Mouse (Mus musculus): Measurements from ENCODE around the gene Mapt. TPM values are rescaled to one million over a fixed set of nuclear protein-coding genes. Genes with fewer than 3 reads are reported as not detected.

The Mapt gene
- total and polyA plus RNA-seq, 2 experiments, result 1.4 to 1.6 TPM

GRCm38 (mm10) chr11:104346931-104347330, 115.7 kb downstream of the Mapt start:
- TF ChIP-seq POLR2A (IDR thresholded peaks at IDR 0.05; ENCODE audit: extremely low read depth, insufficient read depth, low read length) (no peak), CTCF (IDR thresholded peaks at IDR 0.05; ENCODE audit: low read depth, low read length) (peak; percentile 31)
- no peak for DNase-seq (ENCODE audit: extremely low read depth, low read depth, low spot score)
- Histone ChIP-seq H3K36me3 (ENCODE audit: control insufficient read depth, insufficient read depth, low read length) (peaks cover 64% of the 10 kb centered on the region), H3K4me1 (ENCODE audit: control insufficient read depth, insufficient read depth, low read length) (no peaks in the 10 kb centered on the region), H3K27me3 (ENCODE audit: control insufficient read depth, insufficient read depth, low read length) (no peaks in the 10 kb centered on the region), H3K4me3 (ENCODE audit: insufficient read depth, low read depth, low read length) (no peak overlapping the region), H3K27ac (replicated peaks; ENCODE audit: insufficient read depth, low read depth, low read length) (no peak overlapping the region), H3K79me2 (ENCODE audit: control insufficient read depth, insufficient read depth, low read length) (no peaks in the 10 kb centered on the region; the same call in 1 of the 2 replicates), H3K9ac (ENCODE audit: low read depth, low read length) (no peak overlapping the region)
- WGBS, result 36% methylated on average over 3 of the region's 3 CpGs

GRCm38 (mm10) chr11:104361790-104362189, 130.6 kb downstream of the Mapt start:
- no peak overlapping the region for H3K27ac ChIP-seq (replicated peaks; ENCODE audit: insufficient read depth, low read depth, low read length)
- H3K4me3 ChIP-seq (ENCODE audit: insufficient read depth, low read depth, low read length), result no peak overlapping the region
- DNase-seq (ENCODE audit: extremely low read depth, low read depth, low spot score), result no peak
- no peaks in the 10 kb centered on the region for H3K27me3 ChIP-seq (ENCODE audit: control insufficient read depth, insufficient read depth, low read length)
- peaks cover 10% of the 10 kb centered on the region for H3K4me1 ChIP-seq (ENCODE audit: control insufficient read depth, insufficient read depth, low read length)
- H3K9ac ChIP-seq (ENCODE audit: low read depth, low read length), result no peak overlapping the region
- TF ChIP-seq CTCF (IDR thresholded peaks at IDR 0.05; ENCODE audit: low read depth, low read length) (no peak), POLR2A (IDR thresholded peaks at IDR 0.05; ENCODE audit: extremely low read depth, insufficient read depth, low read length) (no peak)
- H3K36me3 ChIP-seq (ENCODE audit: control insufficient read depth, insufficient read depth, low read length), result peaks cover 5% of the 10 kb centered on the region
- peaks cover 9% of the 10 kb centered on the region; the same call in 1 of the 2 replicates for H3K79me2 ChIP-seq (ENCODE audit: control insufficient read depth, insufficient read depth, low read length)
- 68% methylated on average over 2 of the region's 2 CpGs for WGBS

- Histone ChIP-seq H3K9ac (ENCODE audit: low read depth, low read length) (no peak overlapping the region), H3K4me3 (ENCODE audit: insufficient read depth, low read depth, low read length) (no peak overlapping the region), H3K4me1 (ENCODE audit: control insufficient read depth, insufficient read depth, low read length) (peaks cover 10% of the 10 kb centered on the region), H3K27ac (replicated peaks; ENCODE audit: insufficient read depth, low read depth, low read length) (no peak overlapping the region), H3K79me2 (ENCODE audit: control insufficient read depth, insufficient read depth, low read length) (peaks cover 9% of the 10 kb centered on the region; the same call in 1 of the 2 replicates), H3K27me3 (ENCODE audit: control insufficient read depth, insufficient read depth, low read length) (no peaks in the 10 kb centered on the region), H3K36me3 (ENCODE audit: control insufficient read depth, insufficient read depth, low read length) (peaks cover 10% of the 10 kb centered on the region)
- TF ChIP-seq CTCF (IDR thresholded peaks at IDR 0.05; ENCODE audit: low read depth, low read length), result no peak
- no peak for TF ChIP-seq POLR2A (IDR thresholded peaks at IDR 0.05; ENCODE audit: extremely low read depth, insufficient read depth, low read length)
- DNase-seq (ENCODE audit: extremely low read depth, low read depth, low spot score), result no peak
- 73% methylated on average over 1 of the region's 1 CpGs for WGBS
These were observed 131.5 kb downstream of the Mapt start for GRCm38 (mm10) chr11:104362704-104363103.

GRCm38 (mm10) chr11:104363823-104364600, 132.8 kb downstream of the Mapt start:
- Histone ChIP-seq H3K79me2 (ENCODE audit: control insufficient read depth, insufficient read depth, low read length) (peaks cover 7% of the 10 kb centered on the region; the same call in 1 of the 2 replicates), H3K9ac (ENCODE audit: low read depth, low read length) (no peak overlapping the region), H3K27ac (replicated peaks; ENCODE audit: insufficient read depth, low read depth, low read length) (no peak overlapping the region), H3K36me3 (ENCODE audit: control insufficient read depth, insufficient read depth, low read length) (peaks cover 20% of the 10 kb centered on the region), H3K4me3 (ENCODE audit: insufficient read depth, low read depth, low read length) (no peak overlapping the region), H3K4me1 (ENCODE audit: control insufficient read depth, insufficient read depth, low read length) (peaks cover 2% of the 10 kb centered on the region), H3K27me3 (ENCODE audit: control insufficient read depth, insufficient read depth, low read length) (no peaks in the 10 kb centered on the region)
- WGBS, result 58% methylated on average over 2 of the region's 2 CpGs
- peak; percentile 49 for DNase-seq (ENCODE audit: extremely low read depth, low read depth, low spot score)
- TF ChIP-seq POLR2A (IDR thresholded peaks at IDR 0.05; ENCODE audit: extremely low read depth, insufficient read depth, low read length) (no peak), CTCF (IDR thresholded peaks at IDR 0.05; ENCODE audit: low read depth, low read length) (no peak)

GRCm38 (mm10) chr11:104367486-104368190, 136.4 kb downstream of the Mapt start:
- H3K9ac ChIP-seq (ENCODE audit: low read depth, low read length), result no peak overlapping the region
- H3K4me3 ChIP-seq (ENCODE audit: insufficient read depth, low read depth, low read length), result no peak overlapping the region
- no peak overlapping the region for H3K27ac ChIP-seq (replicated peaks; ENCODE audit: insufficient read depth, low read depth, low read length)
- H3K4me1 ChIP-seq (ENCODE audit: control insufficient read depth, insufficient read depth, low read length), result no peaks in the 10 kb centered on the region; the same call in 1 of the 2 replicates
- H3K27me3 ChIP-seq (ENCODE audit: control insufficient read depth, insufficient read depth, low read length), result no peaks in the 10 kb centered on the region
- WGBS, result 82% methylated on average over 5 of the region's 5 CpGs
- peaks cover 23% of the 10 kb centered on the region for H3K36me3 ChIP-seq (ENCODE audit: control insufficient read depth, insufficient read depth, low read length)
- DNase-seq (ENCODE audit: extremely low read depth, low read depth, low spot score), result no peak
- H3K79me2 ChIP-seq (ENCODE audit: control insufficient read depth, insufficient read depth, low read length), result peaks cover 3% of the 10 kb centered on the region; the same call in 1 of the 2 replicates
- TF ChIP-seq POLR2A (IDR thresholded peaks at IDR 0.05; ENCODE audit: extremely low read depth, insufficient read depth, low read length), result no peak
- TF ChIP-seq CTCF (IDR thresholded peaks at IDR 0.05; ENCODE audit: low read depth, low read length), result no peak
